Mouse (Mus musculus): ENCODE data around the gene Pla2g4c. TPM values are rescaled to one million over a fixed set of nuclear protein-coding genes. Genes with fewer than 3 reads are reported as not detected.

Pla2g4c gene
- polyA plus RNA-seq (2014; fragmentation: Illumina TruSeq; extraction: RNeasy Lipid Tissue Mini Kit (QIAGEN cat#74804); ENCODE audit: low read depth, low replicate concordance) = 0.56 TPM

GRCm38 (mm10) chr7:13324316-13324715 lies at the start of gene Pla2g4c:
Pla2g4c (plus strand) TSS chr7:13324655.

GRCm38 (mm10) chr7:13277081-13277480 lies 47.4 kb upstream of the Pla2g4c start, which contains the start of gene Lig1:
Lig1 (plus strand) TSS chr7:13277283.

GRCm38 (mm10) chr7:13278308-13278891 lies 46.1 kb upstream of the Pla2g4c start, which contains the start of gene Zswim9:
Zswim9 (minus strand) TSS chr7:13278721.

GRCm38 (mm10) chr7:13397832-13398231 lies 73.4 kb downstream of the Pla2g4c start, which contains the start of gene Cabp5:
Cabp5 (plus strand) TSS chr7:13398132.

Other genes starting within 250 kb of the Pla2g4c start
- gene Vmn1r85, start 229.5 kb upstream of the Pla2g4c start, polyA plus RNA-seq (2014; fragmentation: Illumina TruSeq; extraction: RNeasy Lipid Tissue Mini Kit (QIAGEN cat#74804); ENCODE audit: low read depth, low replicate concordance) = not detected
- gene Vmn1r86, start 204.7 kb upstream of the Pla2g4c start, polyA plus RNA-seq (2014; fragmentation: Illumina TruSeq; extraction: RNeasy Lipid Tissue Mini Kit (QIAGEN cat#74804); ENCODE audit: low read depth, low replicate concordance) = not detected
- not detected for gene Vmn1r87, start 184.5 kb upstream of the Pla2g4c start, polyA plus RNA-seq (2014; fragmentation: Illumina TruSeq; extraction: RNeasy Lipid Tissue Mini Kit (QIAGEN cat#74804); ENCODE audit: low read depth, low replicate concordance)
- gene Vmn1r88, start 165.1 kb upstream of the Pla2g4c start, polyA plus RNA-seq (2014; fragmentation: Illumina TruSeq; extraction: RNeasy Lipid Tissue Mini Kit (QIAGEN cat#74804); ENCODE audit: low read depth, low replicate concordance) = 0.20 TPM
- gene Vmn1r89, start 111.6 kb upstream of the Pla2g4c start, polyA plus RNA-seq (2014; fragmentation: Illumina TruSeq; extraction: RNeasy Lipid Tissue Mini Kit (QIAGEN cat#74804); ENCODE audit: low read depth, low replicate concordance) = not detected
- 15.7 TPM for gene Lig1, start 47.4 kb upstream of the Pla2g4c start, polyA plus RNA-seq (2014; fragmentation: Illumina TruSeq; extraction: RNeasy Lipid Tissue Mini Kit (QIAGEN cat#74804); ENCODE audit: low read depth, low replicate concordance)
- 3.7 TPM for gene Zswim9, start 45.9 kb upstream of the Pla2g4c start, polyA plus RNA-seq (2014; fragmentation: Illumina TruSeq; extraction: RNeasy Lipid Tissue Mini Kit (QIAGEN cat#74804); ENCODE audit: low read depth, low replicate concordance)
- gene Cabp5, start 73.5 kb downstream of the Pla2g4c start, polyA plus RNA-seq (2014; fragmentation: Illumina TruSeq; extraction: RNeasy Lipid Tissue Mini Kit (QIAGEN cat#74804); ENCODE audit: low read depth, low replicate concordance) = 0.11 TPM
- gene Bsph1, start 126.2 kb downstream of the Pla2g4c start, polyA plus RNA-seq (2014; fragmentation: Illumina TruSeq; extraction: RNeasy Lipid Tissue Mini Kit (QIAGEN cat#74804); ENCODE audit: low read depth, low replicate concordance) = not detected
- 2.4 TPM for gene Bsph2, start 246.4 kb downstream of the Pla2g4c start, polyA plus RNA-seq (2014; fragmentation: Illumina TruSeq; extraction: RNeasy Lipid Tissue Mini Kit (QIAGEN cat#74804); ENCODE audit: low read depth, low replicate concordance)